Mouse (Mus musculus) intestine, embryonic 14.5 days (tissue): Measurements from ENCODE around the gene Rab4a. TPM values are rescaled to one million over a fixed set of nuclear protein-coding genes. Genes with fewer than 3 reads are reported as not detected.

Experiments used
- ATAC-seq: fragments of 200-750 bp; cut with Nextera tagmentation; replicated peaks from 2 replicates; pipeline ENCODE4 v1.8.0; 2017; ENCODE audit warnings: low read depth, moderate number of reproducible peaks, moderate TSS enrichment, moderate library complexity; ENCODE audit not compliant: low FRiP score, low TSS enrichment
- DNase-seq: peaks from one replicate; pipeline ENCODE4 v3.0.0-alpha.2; 2018; ENCODE audit warnings: low spot score
- H3K27ac ChIP-seq: fragments of 300-500 bp; sonication (generic); 2 replicates; pipeline ENCODE4 v1.5.1; 2014; ENCODE audit warnings: low read depth, mild to moderate bottlenecking, control low read depth
- H3K27me3 ChIP-seq: fragments of 300-500 bp; sonication (generic); replicated peaks from 2 replicates; pipeline ENCODE4 v1.6.1; 2014; ENCODE audit warnings: low read length, control low read depth; ENCODE audit not compliant: control insufficient read depth, insufficient read depth
- H3K36me3 ChIP-seq: fragments of 300-500 bp; sonication (generic); 2 replicates; pipeline ENCODE4 v1.6.1; 2014; ENCODE audit warnings: low read length, control low read depth; ENCODE audit not compliant: control insufficient read depth, insufficient read depth
- H3K4me1 ChIP-seq: fragments of 300-500 bp; sonication (generic); replicated peaks from 2 replicates; pipeline ENCODE4 v1.6.1; 2014; ENCODE audit warnings: low read length, control low read depth, mixed read lengths; ENCODE audit not compliant: control insufficient read depth, insufficient read depth
- H3K4me2 ChIP-seq: fragments of 300-500 bp; sonication (generic); 2 replicates; pipeline ENCODE4 v1.6.1; 2014; ENCODE audit warnings: low read length
- H3K4me3 ChIP-seq: fragments of 300-500 bp; sonication (generic); 2 replicates; pipeline ENCODE4 v1.5.1; 2014; ENCODE audit warnings: low read depth, low read length, control low read depth, mixed read lengths
- H3K9ac ChIP-seq: fragments of 300-500 bp; sonication (generic); 2 replicates; pipeline ENCODE4 v1.6.1; 2014; ENCODE audit warnings: mild to moderate bottlenecking, low read length
- H3K9me3 ChIP-seq: fragments of 300-500 bp; sonication (generic); 2 replicates; pipeline ENCODE4 v1.6.1; 2016; ENCODE audit warnings: low read length, control low read depth; ENCODE audit not compliant: control insufficient read depth
- WGBS: fragments of 180-500 bp; shearing (Covaris S2); extraction: QIAGEN DNeasy Blood & Tissue Kit; methylation state at CpG from one replicate; pipeline ENCODE4 v1.1.7; 2014; 5-methylcytosine and 5-hydroxymethylcytosine counted together
- polyA plus RNA-seq: library from polyadenylated mRNA; unstranded; fragments of >200 nt; fragmentation: Nextera tagmentation; extraction: Ambion mirVana; gene quantifications from 2 replicates; pipeline ENCODE4 v1.2.1, GENCODE M21; 2014

Gene Rab4a
- polyA plus RNA-seq, 1 experiment from 2014 or later, result 52.0 TPM

DNA sequence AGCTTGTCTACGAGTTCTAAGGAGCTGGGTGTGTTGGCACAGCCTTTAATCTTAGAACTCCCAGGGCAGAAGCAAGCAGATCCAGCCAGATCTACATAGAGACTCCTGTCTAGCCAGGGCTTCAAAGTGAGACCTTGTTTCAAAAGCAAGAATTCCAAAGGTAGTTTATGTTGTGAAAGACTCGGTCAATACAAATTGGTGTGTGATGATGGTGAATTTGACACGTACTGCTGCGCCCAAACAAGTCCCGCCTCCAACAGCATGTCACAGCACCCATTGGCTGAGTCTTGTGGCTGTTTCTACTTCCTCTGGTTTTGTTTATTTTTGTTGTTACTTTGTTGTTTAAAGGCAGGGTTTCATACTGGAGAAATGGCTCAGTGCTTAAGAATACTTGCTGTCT lies 6.4 kb downstream of the Rab4a start:
- 86% methylated on average over 5 of the region's 5 CpGs for WGBS
- no peak for ATAC-seq
- DNase-seq, result no peak
- Histone ChIP-seq H3K4me2 (no peak overlapping the region), H3K27ac (no peak overlapping the region), H3K36me3 (no peaks in the 10 kb centered on the region), H3K4me3 (no peak overlapping the region), H3K27me3 (no peaks in the 10 kb centered on the region), H3K9me3 (no peaks in the 10 kb centered on the region), H3K9ac (no peak overlapping the region), H3K4me1 (peaks cover 9% of the 10 kb centered on the region)

DNA sequence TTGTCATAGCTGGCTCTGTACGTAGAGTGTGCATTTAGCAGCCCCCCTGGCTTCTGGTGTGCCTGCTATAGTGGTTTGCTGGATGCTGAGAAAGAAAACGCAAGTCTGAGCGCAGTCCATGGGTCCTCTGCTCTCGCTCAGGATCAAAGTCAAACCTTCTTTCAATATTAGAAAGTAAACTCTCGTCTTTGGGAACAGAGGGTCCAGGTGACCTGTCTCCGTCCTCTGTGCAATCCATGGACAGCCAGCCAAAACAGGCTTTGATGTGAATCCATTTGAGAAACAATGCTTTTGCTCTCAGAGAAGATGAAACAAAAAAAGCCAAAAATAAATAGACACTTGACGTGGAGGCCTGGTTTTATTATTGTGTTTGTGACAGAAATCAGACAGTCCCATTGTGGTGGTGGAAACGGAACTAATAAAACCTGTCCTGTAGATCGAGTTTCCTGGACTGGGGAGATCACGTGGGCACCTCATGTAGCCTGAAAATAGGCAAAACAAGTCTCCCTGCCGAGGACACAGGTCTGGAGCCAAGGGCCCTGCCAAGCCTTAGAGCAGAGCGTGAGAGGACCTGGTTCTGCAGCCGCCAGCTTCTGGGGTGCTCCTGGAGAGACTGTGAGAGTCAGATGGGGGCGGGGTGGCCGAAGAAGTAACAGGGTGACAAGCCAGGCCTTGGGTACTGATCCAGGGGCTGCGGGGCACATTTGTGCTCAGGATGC lies 7.5 kb downstream of the Rab4a start:
- Histone ChIP-seq H3K9me3 (no peaks in the 10 kb centered on the region), H3K4me2 (no peak overlapping the region), H3K27me3 (no peaks in the 10 kb centered on the region), H3K9ac (no peak overlapping the region), H3K27ac (no peak overlapping the region; the same call in 1 of the 2 replicates), H3K4me3 (no peak overlapping the region), H3K4me1 (0 out of 2 replicates have a peak, but pooled peaks cover 4% of the 10 kb centered on the region), H3K36me3 (no peaks in the 10 kb centered on the region)
- no peak for ATAC-seq
- DNase-seq, result no peak
- 74% methylated on average over 16 of the region's 16 CpGs for WGBS

DNA sequence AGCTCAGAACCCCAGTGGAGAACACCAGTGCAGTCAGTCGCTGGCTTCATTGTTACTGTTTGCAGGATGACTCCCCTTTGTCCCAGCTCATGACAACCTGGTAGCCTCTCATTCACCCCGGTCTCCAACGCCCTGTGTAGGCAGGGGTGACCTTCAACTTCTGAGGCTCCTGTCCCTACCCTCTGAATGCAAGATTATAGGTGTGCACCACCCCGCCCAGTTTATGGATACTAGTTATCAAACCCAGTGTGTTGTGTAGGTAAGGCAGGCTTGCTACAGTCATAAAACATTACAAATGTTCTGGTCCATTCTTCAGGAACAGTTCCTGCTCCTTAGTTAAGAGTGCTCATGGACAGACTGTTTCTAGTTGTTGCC lies 8.1 kb downstream of the Rab4a start:
- H3K27me3 ChIP-seq, result no peaks in the 10 kb centered on the region
- H3K4me1 ChIP-seq, result 0 out of 2 replicates have a peak, but pooled peaks cover 4% of the 10 kb centered on the region
- DNase-seq (no peak), ATAC-seq (no peak)
- WGBS, result 78% methylated on average over 4 of the region's 4 CpGs
- H3K9me3 ChIP-seq, result no peaks in the 10 kb centered on the region
- no peak overlapping the region; the same call in 1 of the 2 replicates for H3K27ac ChIP-seq
- H3K4me3 ChIP-seq, result no peak overlapping the region
- H3K9ac ChIP-seq, result no peak overlapping the region
- no peaks in the 10 kb centered on the region for H3K36me3 ChIP-seq
- H3K4me2 ChIP-seq, result no peak overlapping the region

DNA sequence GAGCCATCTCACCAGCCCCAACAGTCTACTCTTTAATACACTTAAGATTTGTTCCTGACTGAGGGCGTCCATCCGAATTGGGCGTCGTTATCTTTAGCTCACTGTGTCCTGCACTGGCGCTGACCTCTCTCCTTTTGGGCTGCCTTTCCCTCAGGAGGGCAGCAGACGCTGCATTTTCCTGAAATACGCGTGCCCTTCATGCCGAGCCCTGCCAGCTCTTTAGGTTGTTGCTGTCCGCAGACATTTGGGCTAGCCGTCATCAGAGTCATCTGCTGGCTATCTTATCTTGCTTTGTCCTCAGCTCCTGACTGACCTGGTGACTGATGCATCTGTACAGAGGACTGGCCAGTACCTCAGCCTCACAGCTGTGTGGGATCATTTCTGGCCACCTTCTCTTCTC lies 9.5 kb downstream of the Rab4a start:
- H3K4me2 ChIP-seq, result no peak overlapping the region
- ATAC-seq (no peak), DNase-seq (no peak)
- no peak overlapping the region for H3K27ac ChIP-seq
- 83% methylated on average over 11 of the region's 11 CpGs for WGBS
- no peaks in the 10 kb centered on the region for H3K27me3 ChIP-seq
- 0 out of 2 replicates have a peak, but pooled peaks cover 4% of the 10 kb centered on the region for H3K4me1 ChIP-seq
- H3K36me3 ChIP-seq, result no peaks in the 10 kb centered on the region
- H3K9ac ChIP-seq, result no peak overlapping the region
- no peak overlapping the region for H3K4me3 ChIP-seq
- H3K9me3 ChIP-seq, result no peaks in the 10 kb centered on the region

DNA sequence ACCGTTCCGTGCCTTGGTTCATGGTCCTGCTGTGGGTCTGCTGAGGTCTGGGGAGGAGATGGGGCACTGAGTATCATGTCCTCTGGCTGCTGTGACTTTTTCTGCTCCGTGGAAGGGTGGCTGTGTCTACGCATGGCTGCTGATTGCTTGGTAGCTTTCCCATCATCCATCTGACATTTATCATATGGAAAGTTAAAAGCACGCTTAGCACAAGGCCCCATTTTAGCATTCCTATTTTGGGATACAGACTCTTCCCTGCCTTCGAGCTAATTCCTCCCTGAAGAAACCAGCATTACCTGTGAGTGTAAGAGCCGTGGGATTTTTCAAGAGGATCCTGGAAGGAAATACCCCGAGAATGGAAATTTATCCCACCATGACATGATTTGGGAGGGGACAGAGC lies 11.2 kb downstream of the Rab4a start:
- ATAC-seq (no peak), DNase-seq (no peak)
- Histone ChIP-seq H3K27ac (no peak overlapping the region), H3K4me2 (no peak overlapping the region), H3K4me1 (0 out of 2 replicates have a peak, but pooled peaks cover 4% of the 10 kb centered on the region), H3K36me3 (no peaks in the 10 kb centered on the region), H3K4me3 (no peak overlapping the region), H3K9ac (no peak overlapping the region), H3K9me3 (no peaks in the 10 kb centered on the region), H3K27me3 (no peaks in the 10 kb centered on the region)
- WGBS, result 79% methylated on average over 8 of the region's 8 CpGs

DNA sequence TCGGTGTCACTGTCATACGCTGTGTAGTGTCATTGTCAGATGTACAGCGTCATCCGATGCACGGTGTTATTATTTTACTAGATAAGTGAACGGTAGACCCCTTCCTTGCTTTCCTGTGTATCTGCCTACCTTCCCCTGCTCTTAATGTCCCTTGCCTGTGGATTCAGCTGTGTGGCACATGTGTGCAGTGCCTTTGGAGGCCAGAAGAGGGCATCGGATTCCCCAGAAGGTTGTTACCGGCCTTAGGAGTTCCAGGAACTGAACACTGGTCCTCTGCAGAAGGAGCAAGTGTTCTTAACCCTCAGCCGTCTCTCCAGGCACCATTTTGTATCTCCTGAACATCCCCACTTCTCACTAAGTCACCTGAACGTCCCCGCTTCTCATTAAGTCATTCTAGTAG lies 12.0 kb downstream of the Rab4a start:
- Histone ChIP-seq H3K27ac (no peak overlapping the region), H3K4me3 (no peak overlapping the region), H3K36me3 (no peaks in the 10 kb centered on the region), H3K9ac (no peak overlapping the region), H3K27me3 (no peaks in the 10 kb centered on the region), H3K4me1 (0 out of 2 replicates have a peak, but pooled peaks cover 4% of the 10 kb centered on the region), H3K4me2 (no peak overlapping the region), H3K9me3 (no peaks in the 10 kb centered on the region)
- DNase-seq, result no peak
- WGBS, result 91% methylated on average over 11 of the region's 11 CpGs
- no peak for ATAC-seq

DNA sequence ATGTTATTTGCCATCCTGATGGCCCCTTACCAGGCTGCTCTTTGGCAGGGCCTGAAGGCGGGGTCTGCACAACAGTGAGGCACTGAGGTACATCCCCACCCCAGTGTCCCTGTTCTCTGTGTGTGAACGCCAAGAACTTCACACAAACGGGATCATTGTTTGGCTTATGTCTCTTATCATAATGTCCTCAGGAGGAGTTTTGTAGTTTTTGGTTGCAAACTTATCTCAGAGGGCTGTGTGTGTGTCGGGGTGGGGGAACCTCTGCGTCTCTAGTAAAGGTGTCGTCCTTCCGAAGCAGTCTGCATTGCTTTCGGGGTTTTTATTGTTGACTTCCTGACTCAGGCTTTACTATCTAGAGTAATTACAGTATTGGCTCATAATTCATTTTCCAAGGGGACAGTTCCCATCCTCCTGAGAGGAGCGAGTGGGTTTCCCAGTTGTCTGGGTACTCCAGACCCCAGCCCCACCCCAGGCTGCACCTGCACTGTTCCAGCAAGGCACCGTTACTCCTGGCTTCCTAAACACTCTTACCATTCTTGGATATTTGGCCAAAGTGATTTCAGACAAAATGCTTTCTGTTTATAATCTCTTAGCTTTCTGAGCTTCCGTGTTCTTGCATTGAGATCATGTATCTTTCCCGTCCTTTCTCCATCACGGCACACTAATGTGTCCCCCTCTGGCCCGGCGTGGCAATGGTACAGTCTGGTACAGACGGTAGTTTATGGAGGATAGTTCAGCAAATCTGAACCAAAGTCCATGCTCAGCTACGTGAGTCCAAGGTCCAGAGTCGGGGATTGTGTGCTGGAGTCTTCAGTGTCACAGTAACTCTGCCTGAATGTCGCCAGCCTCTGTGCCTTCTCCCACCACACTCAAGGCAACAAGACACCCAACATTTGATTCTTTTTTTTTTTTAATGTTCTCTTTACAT lies 14.2 kb downstream of the Rab4a start:
- no peak overlapping the region for H3K4me3 ChIP-seq
- H3K9me3 ChIP-seq, result no peaks in the 10 kb centered on the region
- H3K36me3 ChIP-seq, result peaks cover 8% of the 10 kb centered on the region
- no peaks in the 10 kb centered on the region for H3K27me3 ChIP-seq
- WGBS, result 86% methylated on average over 19 of the region's 19 CpGs
- no peaks in the 10 kb centered on the region for H3K4me1 ChIP-seq
- no peak overlapping the region for H3K4me2 ChIP-seq
- ATAC-seq (no peak), DNase-seq (no peak)
- no peak overlapping the region for H3K27ac ChIP-seq
- H3K9ac ChIP-seq, result no peak overlapping the region

DNA sequence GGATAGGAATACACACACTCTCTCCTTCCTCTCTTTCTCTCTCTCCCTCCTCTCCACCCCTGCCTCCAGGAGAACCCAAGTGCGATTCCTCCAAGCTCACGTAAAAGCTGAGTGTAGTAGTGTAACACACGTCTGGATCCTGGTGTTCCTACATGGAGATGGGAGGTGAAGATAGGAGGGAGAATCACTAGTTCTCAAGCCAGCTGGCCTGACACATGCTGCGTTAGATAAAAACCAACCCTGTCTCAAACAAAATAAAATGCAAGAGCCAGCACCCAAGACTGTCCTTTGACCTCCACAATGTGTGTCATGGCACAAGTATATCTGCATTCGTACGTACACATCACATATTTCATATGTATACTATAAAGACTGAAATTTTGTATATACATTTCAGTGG lies 15.0 kb downstream of the Rab4a start:
- ATAC-seq (no peak), DNase-seq (no peak)
- Histone ChIP-seq H3K4me1 (no peaks in the 10 kb centered on the region), H3K27ac (no peak overlapping the region), H3K36me3 (peaks cover 17% of the 10 kb centered on the region), H3K4me3 (no peak overlapping the region), H3K9ac (no peak overlapping the region), H3K9me3 (no peaks in the 10 kb centered on the region), H3K27me3 (no peaks in the 10 kb centered on the region), H3K4me2 (no peak overlapping the region)
- WGBS, result 88% methylated on average over 6 of the region's 6 CpGs
